Comparison of ENCODE assay signal across 9 mouse cellular contexts in genomic region chr19:55851498-55852324, GRCm38 (mm10).
DNase-seq lines count a peak whose midpoint lies in the region; ATAC-seq lines count a peak whose summit lies in the region.
"Had no signal": no experiment of that assay in that cellular context is flagged by ENCODE, and none has a peak within 500 bp of the region (broad histone marks: within the 10 kb centered on the region; RNA-seq: fewer than 3 reads in every experiment).

No protein-coding gene starts in this region.

- H3K4me3 ChIP-seq in forebrain, embryonic 12.5 days (replicated peaks) = no peak overlapping the region
- no peak overlapping the region for H3K4me3 ChIP-seq in forebrain, embryonic 15.5 days
- no peak overlapping the region for H3K4me3 ChIP-seq in neural tube, embryonic 15.5 days (replicated peaks)
- H3K4me3 ChIP-seq: megakaryocyte, embryonic 14.5 days had no signal

- H3K4me1 ChIP-seq in forebrain, embryonic 12.5 days = peaks cover 40% of the 10 kb centered on the region
- H3K4me1 ChIP-seq in forebrain, embryonic 15.5 days = peaks cover 23% of the 10 kb centered on the region
- H3K4me1 ChIP-seq in neural tube, embryonic 15.5 days = peaks cover 27% of the 10 kb centered on the region
- H3K4me1 ChIP-seq: megakaryocyte, embryonic 14.5 days had no signal

- no peak overlapping the region for H3K27ac ChIP-seq in forebrain, embryonic 12.5 days
- H3K27ac ChIP-seq in forebrain, embryonic 15.5 days (replicated peaks) = no peak overlapping the region
- H3K27ac ChIP-seq in neural tube, embryonic 15.5 days (replicated peaks) = no peak overlapping the region

- ATAC-seq in forebrain, embryonic 12.5 days (ENCODE audit: low FRiP score) = 0 out of 2 replicates have a peak, but pooled peaks have one; percentile 27
- no peak for ATAC-seq in forebrain, embryonic 15.5 days (replicated peaks)
- peak; percentile 65 for ATAC-seq in neural tube, embryonic 15.5 days (ENCODE audit: low FRiP score)
- no peak for ATAC-seq in monocyte, adult 5-6 weeks (replicated peaks; ENCODE audit: insufficient number of reproducible peaks, low FRiP score, low TSS enrichment, poor library complexity, severe bottlenecking)

- H3K9ac ChIP-seq in forebrain, embryonic 12.5 days = peak overlapping the region; percentile 38; the same call in 1 of the 2 replicates
- H3K9ac ChIP-seq in forebrain, embryonic 15.5 days (replicated peaks) = no peak overlapping the region
- H3K9ac ChIP-seq in neural tube, embryonic 15.5 days (replicated peaks) = no peak overlapping the region

- 78% methylated on average over 19 of the region's 19 CpGs for WGBS in forebrain, embryonic 12.5 days
- 70% methylated on average over 19 of the region's 19 CpGs for WGBS in forebrain, embryonic 15.5 days
- WGBS in neural tube, embryonic 15.5 days = 59% methylated on average over 19 of the region's 19 CpGs

- H3K27me3 ChIP-seq in forebrain, embryonic 12.5 days = no peaks in the 10 kb centered on the region
- H3K27me3 ChIP-seq in forebrain, embryonic 15.5 days = no peaks in the 10 kb centered on the region
- H3K27me3 ChIP-seq in neural tube, embryonic 15.5 days (replicated peaks) = no peaks in the 10 kb centered on the region

- no peaks in the 10 kb centered on the region for H3K9me3 ChIP-seq in forebrain, embryonic 12.5 days
- H3K9me3 ChIP-seq in forebrain, embryonic 15.5 days = no peaks in the 10 kb centered on the region
- H3K9me3 ChIP-seq in neural tube, embryonic 15.5 days (replicated peaks) = no peaks in the 10 kb centered on the region
- H3K9me3 ChIP-seq: megakaryocyte, embryonic 14.5 days had no signal

- H3K4me2 ChIP-seq in forebrain, embryonic 12.5 days = no peak overlapping the region
- no peak overlapping the region for H3K4me2 ChIP-seq in forebrain, embryonic 15.5 days (replicated peaks)
- no peak overlapping the region for H3K4me2 ChIP-seq in neural tube, embryonic 15.5 days

- peak; percentile 49 for DNase-seq in retina, postnatal 1 day
- no peak for DNase-seq in retina, embryonic 14.5 days (ENCODE audit: low spot score)
- peak; percentile 92 for DNase-seq in kidney, adult 9 months
- no peak for DNase-seq in urinary bladder, postnatal 14 days (ENCODE audit: low spot score)

- no peaks in the 10 kb centered on the region for H3K36me3 ChIP-seq in forebrain, embryonic 12.5 days (replicated peaks)
- no peaks in the 10 kb centered on the region for H3K36me3 ChIP-seq in forebrain, embryonic 15.5 days
- no peaks in the 10 kb centered on the region for H3K36me3 ChIP-seq in neural tube, embryonic 15.5 days

Comparison
In these comparisons a context has a peak if more than half of its experiments do, and no peak if none do; other contexts are left out.
1. ATAC-seq: peak in forebrain, embryonic 12.5 days (single experiment) and neural tube, embryonic 15.5 days (single experiment); none in forebrain, embryonic 15.5 days (single experiment) and monocyte, adult 5-6 weeks (single experiment).
2. DNase-seq: peak in retina, postnatal 1 day (single experiment) and kidney, adult 9 months (single experiment); none in retina, embryonic 14.5 days (single experiment) and urinary bladder, postnatal 14 days (single experiment).